14 mouse cellular contexts compared by ENCODE assay signal in genomic region chr5:107051868-107052267, GRCm38 (mm10).
A peak's percentile ranks its signal among the peaks of the same experiment; 100 is the strongest.
DNase-seq lines count a peak whose midpoint lies in the region; ATAC-seq and TF ChIP-seq lines count a peak whose summit lies in the region.
"Had no signal": no experiment of that assay in that cellular context is flagged by ENCODE, and none has a peak within 500 bp of the region (broad histone marks: within the 10 kb centered on the region; RNA-seq: fewer than 3 reads in every experiment).

No protein-coding gene starts in this region.

- TF ChIP-seq EP300 in heart, adult 2 months (IDR thresholded peaks at IDR 0.05; ENCODE audit: insufficient read depth, low read depth, low read length): no peak

- 24% methylated on average over 10 of the region's 10 CpGs for WGBS in heart, embryonic 11.5 days (ENCODE audit: insufficient replicate concordance)
- whole genome bisulfite sequencing in heart, adult 2 months: 69% methylated on average over 10 of the region's 10 CpGs
- WGBS in kidney, postnatal 0 days: 40% methylated on average over 10 of the region's 10 CpGs
- 67% methylated on average over 10 of the region's 10 CpGs for WGBS in embryonic facial prominence, embryonic 10.5 days
- 86% methylated on average over 10 of the region's 10 CpGs for WGBS in midbrain, embryonic 16.5 days

- TF ChIP-seq CTCF in heart, adult 2 months (IDR thresholded peaks at IDR 0.05): no peak
- no peak for TF ChIP-seq CTCF in kidney, postnatal 0 days (IDR thresholded peaks at IDR 0.05; ENCODE audit: low read depth)

- DNase-seq in heart, adult 2 months: no peak
- peak; percentile 23 for DNase-seq in kidney, postnatal 0 days (ENCODE audit: low spot score)
- no peak for DNase-seq in kidney, adult 8-10 months
- DNase-seq in embryonic facial prominence, embryonic 10.5 days (ENCODE audit: low spot score): peak; percentile 43
- peak; percentile 17 for DNase-seq in lung, postnatal 36 days
- no peak for DNase-seq in right cerebral cortex, adult 18-20 months
- DNase-seq: cerebellum, adult 18-20 months; gastrocnemius, postnatal 10 days; right cerebral cortex, postnatal 4 days had no signal

- no peaks in the 10 kb centered on the region for H3K9me3 ChIP-seq in heart, embryonic 11.5 days (replicated peaks; ENCODE audit: control insufficient read depth, low read length)
- no peaks in the 10 kb centered on the region for H3K9me3 ChIP-seq in kidney, postnatal 0 days (replicated peaks; ENCODE audit: low read length)
- H3K9me3 ChIP-seq in embryonic facial prominence, embryonic 10.5 days: no peaks in the 10 kb centered on the region
- no peaks in the 10 kb centered on the region for H3K9me3 ChIP-seq in midbrain, embryonic 16.5 days (replicated peaks; ENCODE audit: control insufficient read depth, low read length, poor library complexity, severe bottlenecking)
- H3K9me3 ChIP-seq: forebrain, embryonic 15.5 days; limb, embryonic 13.5 days had no signal

- H3K4me2 ChIP-seq in heart, embryonic 11.5 days: 0 out of 2 replicates have a peak overlapping the region, but pooled peaks have one; percentile 12
- H3K4me2 ChIP-seq in kidney, postnatal 0 days (ENCODE audit: low read length): no peak overlapping the region
- H3K4me2 ChIP-seq in midbrain, embryonic 16.5 days (ENCODE audit: low read length): no peak overlapping the region
- H3K4me2 ChIP-seq: forebrain, embryonic 15.5 days; limb, embryonic 13.5 days had no signal

- H3K79me2 ChIP-seq in heart, adult 2 months (replicated peaks; ENCODE audit: control insufficient read depth, insufficient read depth, low read length): no peaks in the 10 kb centered on the region

- H3K4me3 ChIP-seq in heart, embryonic 11.5 days (ENCODE audit: low read depth, low read length): no peak overlapping the region
- no peak overlapping the region for H3K4me3 ChIP-seq in heart, adult 2 months
- H3K4me3 ChIP-seq in kidney, postnatal 0 days (replicated peaks; ENCODE audit: low read depth, low read length): no peak overlapping the region
- no peak overlapping the region for H3K4me3 ChIP-seq in embryonic facial prominence, embryonic 10.5 days
- H3K4me3 ChIP-seq in midbrain, embryonic 16.5 days (ENCODE audit: low read depth, low read length): no peak overlapping the region
- H3K4me3 ChIP-seq: forebrain, embryonic 15.5 days; limb, embryonic 13.5 days had no signal

- 0 out of 2 replicates have a peak, but pooled peaks cover 4% of the 10 kb centered on the region for H3K27me3 ChIP-seq in heart, embryonic 11.5 days (ENCODE audit: control insufficient read depth, insufficient read depth, low read length)
- no peaks in the 10 kb centered on the region for H3K27me3 ChIP-seq in heart, adult 2 months (ENCODE audit: control insufficient read depth, insufficient read depth, low read length)
- H3K27me3 ChIP-seq in kidney, postnatal 0 days (ENCODE audit: insufficient read depth, low read length): no peaks in the 10 kb centered on the region
- no peaks in the 10 kb centered on the region for H3K27me3 ChIP-seq in embryonic facial prominence, embryonic 10.5 days (replicated peaks; ENCODE audit: low read depth, poor library complexity, severe bottlenecking)
- H3K27me3 ChIP-seq in midbrain, embryonic 16.5 days (ENCODE audit: control insufficient read depth, insufficient read depth, low read depth, low read length): no peaks in the 10 kb centered on the region
- H3K27me3 ChIP-seq: forebrain, embryonic 15.5 days; limb, embryonic 13.5 days had no signal

- H3K36me3 ChIP-seq in heart, embryonic 11.5 days (ENCODE audit: control insufficient read depth, insufficient read depth, low read length): no peaks in the 10 kb centered on the region
- H3K36me3 ChIP-seq in heart, adult 2 months (ENCODE audit: control insufficient read depth, insufficient read depth, low read length): no peaks in the 10 kb centered on the region
- H3K36me3 ChIP-seq in kidney, postnatal 0 days (ENCODE audit: insufficient read depth, low read length): no peaks in the 10 kb centered on the region
- no peaks in the 10 kb centered on the region for H3K36me3 ChIP-seq in embryonic facial prominence, embryonic 10.5 days (replicated peaks)
- H3K36me3 ChIP-seq in midbrain, embryonic 16.5 days (ENCODE audit: control insufficient read depth, insufficient read depth, low read length): no peaks in the 10 kb centered on the region
- H3K36me3 ChIP-seq: forebrain, embryonic 15.5 days; limb, embryonic 13.5 days had no signal

- H3K9ac ChIP-seq in heart, embryonic 11.5 days (ENCODE audit: low read depth, low read length): no peak overlapping the region
- no peak overlapping the region for H3K9ac ChIP-seq in heart, adult 2 months (ENCODE audit: low read depth, low read length)
- no peak overlapping the region for H3K9ac ChIP-seq in kidney, postnatal 0 days (ENCODE audit: low read depth, low read length)
- no peak overlapping the region for H3K9ac ChIP-seq in midbrain, embryonic 16.5 days (ENCODE audit: low read depth, low read length)
- H3K9ac ChIP-seq: forebrain, embryonic 15.5 days; limb, embryonic 13.5 days had no signal

- H3K27ac ChIP-seq in heart, embryonic 11.5 days (ENCODE audit: low read depth, low read length): peak overlapping the region; percentile 83
- H3K27ac ChIP-seq in heart, adult 2 months: no peak overlapping the region
- H3K27ac ChIP-seq in kidney, postnatal 0 days: peak overlapping the region; percentile 36; the same call in 1 of the 2 replicates
- H3K27ac ChIP-seq in embryonic facial prominence, embryonic 10.5 days (replicated peaks): no peak overlapping the region
- no peak overlapping the region for H3K27ac ChIP-seq in midbrain, embryonic 16.5 days (ENCODE audit: low read length)
- H3K27ac ChIP-seq: forebrain, embryonic 15.5 days; hindbrain, postnatal 0 days; limb, embryonic 13.5 days had no signal

- peak; percentile 75 for ATAC-seq in heart, embryonic 11.5 days (replicated peaks; ENCODE audit: insufficient number of reproducible peaks, low FRiP score, low TSS enrichment)
- ATAC-seq in kidney, postnatal 0 days (replicated peaks; ENCODE audit: low FRiP score, low read depth): peak; percentile 41; the same call in 1 of the 2 replicates
- no peak for ATAC-seq in midbrain, embryonic 16.5 days
- ATAC-seq: forebrain, embryonic 15.5 days; hindbrain, postnatal 0 days had no signal

- intact Hi-C loops in heart, adult 2 months (cut with DNase I): no loop called here

- TF ChIP-seq POLR2A in heart, adult 2 months (IDR thresholded peaks at IDR 0.05; ENCODE audit: insufficient read depth, low read depth, low read length): no peak

- peaks cover 54% of the 10 kb centered on the region for H3K4me1 ChIP-seq in heart, embryonic 11.5 days (ENCODE audit: control insufficient read depth, insufficient read depth, low read length)
- H3K4me1 ChIP-seq in heart, adult 2 months (ENCODE audit: control insufficient read depth, insufficient read depth, low read length): peaks cover 2% of the 10 kb centered on the region
- H3K4me1 ChIP-seq in kidney, postnatal 0 days (replicated peaks; ENCODE audit: insufficient read depth, low read length): peaks cover 7% of the 10 kb centered on the region; the same call in 1 of the 2 replicates
- peaks cover 21% of the 10 kb centered on the region for H3K4me1 ChIP-seq in embryonic facial prominence, embryonic 10.5 days
- H3K4me1 ChIP-seq in midbrain, embryonic 16.5 days (ENCODE audit: control insufficient read depth, insufficient read depth, low read length): peaks cover 6% of the 10 kb centered on the region; the same call in 1 of the 2 replicates

Comparison
In these comparisons a context has a peak if more than half of its experiments do, and no peak if none do; other contexts are left out.
1. H3K27ac ChIP-seq: peak in heart, embryonic 11.5 days (single experiment) and kidney, postnatal 0 days (single experiment); none in heart, adult 2 months (single experiment), embryonic facial prominence, embryonic 10.5 days (single experiment) and midbrain, embryonic 16.5 days (single experiment).
2. DNase-seq: peak in kidney, postnatal 0 days (single experiment), embryonic facial prominence, embryonic 10.5 days (single experiment) and lung, postnatal 36 days (single experiment); none in heart, adult 2 months (0 of 2), kidney, adult 8-10 months (0 of 2) and right cerebral cortex, adult 18-20 months (single experiment).